Mouse (Mus musculus) c-Kit-positive CD71-positive TER-119-negative erythroid progenitor cells, embryonic 14.5 days (primary cell): ENCODE results near the gene Rnf220.

Experiments
- DNase-seq: peaks from one replicate; pipeline ENCODE4 v3.0.0-alpha.2; 2013; ENCODE audit warnings: low read depth

Rnf220 gene

GRCm38 (mm10) chr4:117223001-117223400 lies 273.9 kb downstream of the Rnf220 start:
- DNase-seq: no peak

GRCm38 (mm10) chr4:117221836-117222235 lies 275.0 kb downstream of the Rnf220 start:
- DNase-seq: no peak
